Mouse (Mus musculus) cerebellum, adult 9-10 months (tissue): ENCODE measurements around the gene Dcpp1.

Experiments used
- DNase-seq: peaks from one replicate; pipeline ENCODE4 v3.0.0; 2022

Gene Dcpp1

GRCm38 (mm10) chr17:23931157-23931556, 50.5 kb downstream of the Dcpp1 start:
- no peak for DNase-seq
